16 mouse cellular contexts compared by ENCODE assay signal in the genomic region with DNA sequence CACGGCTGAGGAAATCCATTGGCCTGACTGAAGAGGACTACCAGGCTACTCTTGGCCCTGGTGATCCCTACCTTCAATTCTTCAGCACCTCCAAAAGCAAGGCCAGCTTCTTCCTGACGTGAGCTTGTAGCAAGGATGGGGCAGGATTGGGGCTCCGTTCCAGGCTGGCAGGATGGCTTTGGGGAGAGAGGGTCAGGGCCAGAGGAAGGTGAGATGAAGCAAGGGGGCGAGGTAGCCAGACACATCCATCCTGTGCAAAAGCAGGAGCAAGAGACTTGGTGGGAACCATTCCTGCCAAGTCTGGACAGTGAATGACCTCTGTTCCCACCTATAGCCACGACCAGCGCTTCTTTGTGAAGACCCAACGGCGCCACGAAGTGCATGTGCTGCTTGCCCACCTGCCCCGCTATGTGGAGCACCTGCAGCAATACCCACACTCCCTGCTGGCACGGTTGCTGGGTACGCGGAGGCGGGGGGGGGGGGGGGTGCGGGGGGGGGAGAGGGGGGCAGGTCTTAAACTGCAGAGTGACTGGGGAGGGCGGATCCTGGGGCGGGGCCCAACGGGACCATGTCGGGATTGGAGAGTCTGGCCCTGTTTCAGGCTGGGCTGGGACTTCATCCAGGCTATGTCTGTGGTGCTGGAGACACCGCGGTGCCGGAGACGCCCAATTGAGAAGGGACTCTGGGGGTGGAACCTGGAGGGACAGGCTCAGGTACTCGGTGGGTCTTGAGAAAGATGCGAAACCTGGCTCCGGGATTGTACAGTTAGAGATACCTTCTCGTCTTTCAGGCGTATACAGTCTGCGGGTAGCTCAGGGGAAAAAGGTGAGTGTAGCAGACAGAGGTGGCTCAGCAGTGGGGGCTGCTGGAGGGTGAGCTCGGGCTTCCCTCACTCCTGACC. TPM values are rescaled to one million over a fixed set of nuclear protein-coding genes. Genes with fewer than 3 reads are reported as not detected.
DNase-seq lines count a peak whose midpoint lies in the region; ATAC-seq and TF ChIP-seq lines count a peak whose summit lies in the region.
"Had no signal": no experiment of that assay in that cellular context is flagged by ENCODE, and none has a peak within 500 bp of the region (broad histone marks: within the 10 kb centered on the region; RNA-seq: fewer than 3 reads in every experiment).

No protein-coding gene starts in this region.

- 40% methylated on average over 24 of the region's 30 CpGs for WGBS in heart, embryonic 10.5 days
- 38% methylated on average over 26 of the region's 30 CpGs for WGBS in embryonic facial prominence, embryonic 10.5 days
- WGBS in stomach, postnatal 0 days = 34% methylated on average over 24 of the region's 30 CpGs

- no peaks in the 10 kb centered on the region for H3K9me3 ChIP-seq in heart, embryonic 10.5 days
- H3K9me3 ChIP-seq in embryonic facial prominence, embryonic 10.5 days = no peaks in the 10 kb centered on the region
- H3K9me3 ChIP-seq in stomach, postnatal 0 days (ENCODE audit: control insufficient read depth, low read length) = no peaks in the 10 kb centered on the region
- H3K9me3 ChIP-seq: forebrain, embryonic 15.5 days had no signal

- H3K4me3 ChIP-seq in heart, embryonic 10.5 days = peak overlapping the region; percentile 12; the same call in 1 of the 2 replicates
- 0 out of 2 replicates have a peak overlapping the region, but pooled peaks have one; percentile 5 for H3K4me3 ChIP-seq in embryonic facial prominence, embryonic 10.5 days
- H3K4me3 ChIP-seq in stomach, postnatal 0 days (ENCODE audit: low read depth, low read length) = no peak overlapping the region
- H3K4me3 ChIP-seq: forebrain, embryonic 15.5 days had no signal

- DNase-seq in heart, embryonic 10.5 days (ENCODE audit: low spot score) = no peak
- DNase-seq in heart, postnatal 25 days (ENCODE audit: low spot score) = no peak
- DNase-seq in right cerebral cortex, postnatal 14 days = peak; percentile 62
- no peak for DNase-seq in right cerebral cortex, adult 2 months (ENCODE audit: low spot score in 2 of 2)
- no peak for DNase-seq in embryonic facial prominence, embryonic 10.5 days (ENCODE audit: low spot score)
- DNase-seq in stomach, postnatal 0 days (ENCODE audit: low spot score) = peak; percentile 51
- DNase-seq in left cerebral cortex, adult 11 months (ENCODE audit: low spot score) = no peak
- DNase-seq: left cerebral cortex, postnatal 4 days; right cerebral cortex, postnatal 25 days; thymus, adult 18-20 months had no signal

- H3K27me3 ChIP-seq in heart, embryonic 10.5 days (ENCODE audit: insufficient read depth, poor library complexity, severe bottlenecking) = peaks cover 56% of the 10 kb centered on the region
- peaks cover 72% of the 10 kb centered on the region for H3K27me3 ChIP-seq in embryonic facial prominence, embryonic 10.5 days (replicated peaks; ENCODE audit: low read depth, poor library complexity, severe bottlenecking)
- no peaks in the 10 kb centered on the region for H3K27me3 ChIP-seq in stomach, postnatal 0 days (ENCODE audit: control insufficient read depth, insufficient read depth, low read length)
- H3K27me3 ChIP-seq: CH12.LX; forebrain, embryonic 15.5 days had no signal

- ATAC-seq in stomach, postnatal 0 days (ENCODE audit: low FRiP score, low TSS enrichment) = no peak
- no peak for ATAC-seq in erythroblast, adult 5-6 weeks (replicated peaks; ENCODE audit: low FRiP score, poor library complexity, severe bottlenecking)
- ATAC-seq: forebrain, embryonic 15.5 days had no signal

- no peak for TF ChIP-seq EP300 in stomach, postnatal 0 days (optimal IDR thresholded peaks at IDR 0.05)

- no peak overlapping the region for H3K9ac ChIP-seq in stomach, postnatal 0 days (ENCODE audit: low read length)
- H3K9ac ChIP-seq: forebrain, embryonic 15.5 days had no signal

- H3K27ac ChIP-seq in heart, embryonic 10.5 days = no peak overlapping the region
- H3K27ac ChIP-seq in embryonic facial prominence, embryonic 10.5 days (replicated peaks) = no peak overlapping the region
- H3K27ac ChIP-seq in stomach, postnatal 0 days (replicated peaks) = no peak overlapping the region
- H3K27ac ChIP-seq: forebrain, embryonic 15.5 days had no signal

- TF ChIP-seq CTCF in stomach, postnatal 0 days (IDR thresholded peaks at IDR 0.05; ENCODE audit: low read depth) = no peak

- H3K4me1 ChIP-seq in heart, embryonic 10.5 days = peaks cover 27% of the 10 kb centered on the region
- peaks cover 32% of the 10 kb centered on the region for H3K4me1 ChIP-seq in embryonic facial prominence, embryonic 10.5 days
- H3K4me1 ChIP-seq in stomach, postnatal 0 days (replicated peaks; ENCODE audit: control insufficient read depth, insufficient read depth) = peaks cover 4% of the 10 kb centered on the region; the same call in 1 of the 2 replicates

- intact Hi-C loops in heart, postnatal 25 days (cut with DNase I) = no loop called here

- H3K4me2 ChIP-seq in stomach, postnatal 0 days (replicated peaks; ENCODE audit: low read depth) = no peak overlapping the region
- H3K4me2 ChIP-seq: forebrain, embryonic 15.5 days had no signal

- H3K36me3 ChIP-seq in heart, embryonic 10.5 days = peaks cover 3% of the 10 kb centered on the region
- H3K36me3 ChIP-seq in embryonic facial prominence, embryonic 10.5 days (replicated peaks) = 0 out of 2 replicates have a peak, but pooled peaks cover under 1% of the 10 kb centered on the region
- no peaks in the 10 kb centered on the region for H3K36me3 ChIP-seq in stomach, postnatal 0 days (ENCODE audit: control insufficient read depth, insufficient read depth, low read length)

RNA-seq across cellular contexts. Expression of a gene that starts 2.9 kb away (rescaled TPM):
- 0.09 and 0.15 TPM in 2 replicates for polyA plus RNA-seq in heart, embryonic 10.5 days (2016; fragmentation: Nextera tagmentation; extraction: Ambion mirVana)
- total RNA-seq in heart, postnatal 25 days (2021) = not detected
- 0.11 TPM in 2 replicates for polyA plus RNA-seq in embryonic facial prominence, embryonic 10.5 days (2016; fragmentation: Nextera tagmentation; extraction: Ambion mirVana)
- polyA plus RNA-seq in stomach, postnatal 0 days (2015; fragmentation: Nextera tagmentation; extraction: Ambion mirVana) = not detected in 2 replicates
- not detected in 2 replicates for total RNA-seq in erythroblast, adult 5-6 weeks (2015; ENCODE audit: low replicate concordance)
- not detected in 2 replicates for total RNA-seq in erythroblast, adult 5-6 weeks (2017; ENCODE audit: low replicate concordance)
- total RNA-seq: CH12.LX; common myeloid progenitor, adult 5-6 weeks; heart, postnatal 36 days had no signal
- polyA plus RNA-seq: lung, embryonic 16.5 days had no signal

RNA-seq across cellular contexts. Expression of a gene that starts 3.8 kb away (rescaled TPM):
- polyA plus RNA-seq in heart, embryonic 10.5 days (2016; fragmentation: Nextera tagmentation; extraction: Ambion mirVana) = 0.43 and 1.1 TPM in 2 replicates
- not detected for total RNA-seq in heart, postnatal 25 days (2021)
- 2.0 and 2.1 TPM in 2 replicates for polyA plus RNA-seq in embryonic facial prominence, embryonic 10.5 days (2016; fragmentation: Nextera tagmentation; extraction: Ambion mirVana)
- polyA plus RNA-seq in stomach, postnatal 0 days (2015; fragmentation: Nextera tagmentation; extraction: Ambion mirVana) = 0.08 and 0.18 TPM in 2 replicates
- not detected in 2 replicates for total RNA-seq in erythroblast, adult 5-6 weeks (2015; ENCODE audit: low replicate concordance)
- 1.9 TPM in 1 of 2 replicates, not detected in the other for total RNA-seq in erythroblast, adult 5-6 weeks (2017; ENCODE audit: low replicate concordance)
- total RNA-seq: common myeloid progenitor, adult 5-6 weeks had no signal

RNA-seq across cellular contexts. Expression of a gene that starts 7.7 kb away (rescaled TPM):
- 87.4 and 92.5 TPM in 2 replicates for polyA plus RNA-seq in heart, embryonic 10.5 days (2016; fragmentation: Nextera tagmentation; extraction: Ambion mirVana)
- total RNA-seq in heart, postnatal 25 days (2021) = 10 to 100 TPM; 18.6 to 23.3 TPM
- polyA plus RNA-seq in embryonic facial prominence, embryonic 10.5 days (2016; fragmentation: Nextera tagmentation; extraction: Ambion mirVana) = 109 and 111 TPM in 2 replicates
- 87.5 and 91.8 TPM in 2 replicates for polyA plus RNA-seq in stomach, postnatal 0 days (2015; fragmentation: Nextera tagmentation; extraction: Ambion mirVana)
- 26.9 and 41.0 TPM in 2 replicates for total RNA-seq in erythroblast, adult 5-6 weeks (2015; ENCODE audit: low replicate concordance)
- 8.6 and 18.2 TPM in 2 replicates for total RNA-seq in erythroblast, adult 5-6 weeks (2017; ENCODE audit: low replicate concordance)

RNA-seq across cellular contexts. Expression of a gene that starts 8.5 kb away (rescaled TPM):
- 39.8 and 49.0 TPM in 2 replicates for polyA plus RNA-seq in heart, embryonic 10.5 days (2016; fragmentation: Nextera tagmentation; extraction: Ambion mirVana)
- total RNA-seq in heart, postnatal 25 days (2021) = 10 to 100 TPM; 17.7 to 21.4 TPM
- polyA plus RNA-seq in embryonic facial prominence, embryonic 10.5 days (2016; fragmentation: Nextera tagmentation; extraction: Ambion mirVana) = 25.1 and 26.4 TPM in 2 replicates
- 7.4 and 7.7 TPM in 2 replicates for polyA plus RNA-seq in stomach, postnatal 0 days (2015; fragmentation: Nextera tagmentation; extraction: Ambion mirVana)
- 8.8 and 9.4 TPM in 2 replicates for total RNA-seq in erythroblast, adult 5-6 weeks (2015; ENCODE audit: low replicate concordance)
- total RNA-seq in erythroblast, adult 5-6 weeks (2017; ENCODE audit: low replicate concordance) = 3.8 and 4.9 TPM in 2 replicates

RNA-seq across cellular contexts. Expression of a gene that starts 21.1 kb away (rescaled TPM):
- 25.1 and 28.4 TPM in 2 replicates for polyA plus RNA-seq in heart, embryonic 10.5 days (2016; fragmentation: Nextera tagmentation; extraction: Ambion mirVana)
- 100 to 1,000 TPM; 104 to 110 TPM for total RNA-seq in heart, postnatal 25 days (2021)
- polyA plus RNA-seq in embryonic facial prominence, embryonic 10.5 days (2016; fragmentation: Nextera tagmentation; extraction: Ambion mirVana) = 17.1 and 17.3 TPM in 2 replicates
- polyA plus RNA-seq in stomach, postnatal 0 days (2015; fragmentation: Nextera tagmentation; extraction: Ambion mirVana) = 9.1 and 11.3 TPM in 2 replicates
- total RNA-seq in erythroblast, adult 5-6 weeks (2015; ENCODE audit: low replicate concordance) = 0.77 and 3.3 TPM in 2 replicates
- 2.1 and 2.5 TPM in 2 replicates for total RNA-seq in erythroblast, adult 5-6 weeks (2017; ENCODE audit: low replicate concordance)

Comparison
In these comparisons a context has a peak if more than half of its experiments do, and no peak if none do; other contexts are left out.
1. DNase-seq: peak in right cerebral cortex, postnatal 14 days (single experiment) and stomach, postnatal 0 days (single experiment); none in heart, embryonic 10.5 days (single experiment), heart, postnatal 25 days (single experiment), right cerebral cortex, adult 2 months (0 of 2), embryonic facial prominence, embryonic 10.5 days (single experiment) and left cerebral cortex, adult 11 months (single experiment).